Mouse (Mus musculus): ENCODE measurements around the gene Fcamr. TPM values are rescaled to one million over a fixed set of nuclear protein-coding genes. Genes with fewer than 3 reads are reported as not detected.

Gene Fcamr
- polyA plus RNA-seq, 1 experiment: 4.0 TPM

GRCm38 (mm10) chr1:130835161-130835936 lies 34.6 kb downstream of the Fcamr start:
- Histone ChIP-seq H3K4me1 (ENCODE audit: control insufficient read depth, insufficient read depth, low read length) (peaks cover 46% of the 10 kb centered on the region), H3K36me3 (ENCODE audit: control insufficient read depth, insufficient read depth, low read length) (no peaks in the 10 kb centered on the region), H3K27ac (ENCODE audit: insufficient read depth, low read depth, low read length) (peak overlapping the region; percentile 98), H3K4me3 (ENCODE audit: insufficient read depth, low read depth, low read length) (no peak overlapping the region), H3K27me3 (replicated peaks; ENCODE audit: control insufficient read depth, insufficient read depth, low read length) (no peaks in the 10 kb centered on the region)
- peak; percentile 88 for DNase-seq
- TF ChIP-seq POLR2A (IDR thresholded peaks at IDR 0.05; ENCODE audit: low read depth, low read length) (no peak), CTCF (conservative IDR thresholded peaks at IDR 0.05; ENCODE audit: insufficient read depth, insufficient read length, low read depth, low read length) (no peak)
- 41% methylated on average over 6 of the region's 6 CpGs for WGBS

- DNase-seq: peak; percentile 83
- H3K27ac ChIP-seq (ENCODE audit: insufficient read depth, low read depth, low read length): no peak overlapping the region
Observed at GRCm38 (mm10) chr1:130838288-130838687, 37.6 kb downstream of the Fcamr start.

GRCm38 (mm10) chr1:130840599-130841379 lies 40.1 kb downstream of the Fcamr start:
- Histone ChIP-seq H3K36me3 (ENCODE audit: control insufficient read depth, insufficient read depth, low read length) (no peaks in the 10 kb centered on the region), H3K4me1 (ENCODE audit: control insufficient read depth, insufficient read depth, low read length) (peaks cover 25% of the 10 kb centered on the region), H3K27me3 (replicated peaks; ENCODE audit: control insufficient read depth, insufficient read depth, low read length) (no peaks in the 10 kb centered on the region), H3K27ac (ENCODE audit: insufficient read depth, low read depth, low read length) (peak overlapping the region; percentile 94), H3K4me3 (ENCODE audit: insufficient read depth, low read depth, low read length) (no peak overlapping the region)
- TF ChIP-seq CTCF (conservative IDR thresholded peaks at IDR 0.05; ENCODE audit: insufficient read depth, insufficient read length, low read depth, low read length): no peak
- no peak for TF ChIP-seq POLR2A (IDR thresholded peaks at IDR 0.05; ENCODE audit: low read depth, low read length)
- peak; percentile 83 for DNase-seq
- WGBS: 33% methylated on average over 8 of the region's 8 CpGs

More at GRCm38 (mm10) chr1:130838288-130838687, 37.6 kb downstream of the Fcamr start:
- 46% methylated on average over 6 of the region's 6 CpGs for WGBS
- no peaks in the 10 kb centered on the region for H3K36me3 ChIP-seq (ENCODE audit: control insufficient read depth, insufficient read depth, low read length)
- H3K27me3 ChIP-seq (replicated peaks; ENCODE audit: control insufficient read depth, insufficient read depth, low read length): no peaks in the 10 kb centered on the region
- H3K4me1 ChIP-seq (ENCODE audit: control insufficient read depth, insufficient read depth, low read length): peaks cover 37% of the 10 kb centered on the region
- H3K4me3 ChIP-seq (ENCODE audit: insufficient read depth, low read depth, low read length): no peak overlapping the region
- TF ChIP-seq CTCF (conservative IDR thresholded peaks at IDR 0.05; ENCODE audit: insufficient read depth, insufficient read length, low read depth, low read length) (no peak), POLR2A (IDR thresholded peaks at IDR 0.05; ENCODE audit: low read depth, low read length) (no peak)

- WGBS: 79% methylated on average over 7 of the region's 7 CpGs
- H3K4me1 ChIP-seq (ENCODE audit: control insufficient read depth, insufficient read depth, low read length): peaks cover 23% of the 10 kb centered on the region
- DNase-seq: no peak
- H3K36me3 ChIP-seq (ENCODE audit: control insufficient read depth, insufficient read depth, low read length): no peaks in the 10 kb centered on the region
- TF ChIP-seq CTCF (conservative IDR thresholded peaks at IDR 0.05; ENCODE audit: insufficient read depth, insufficient read length, low read depth, low read length) (no peak), POLR2A (IDR thresholded peaks at IDR 0.05; ENCODE audit: low read depth, low read length) (no peak)
- no peaks in the 10 kb centered on the region for H3K27me3 ChIP-seq (replicated peaks; ENCODE audit: control insufficient read depth, insufficient read depth, low read length)
- peak overlapping the region; percentile 51 for H3K27ac ChIP-seq (ENCODE audit: insufficient read depth, low read depth, low read length)
- H3K4me3 ChIP-seq (ENCODE audit: insufficient read depth, low read depth, low read length): no peak overlapping the region
Observed at GRCm38 (mm10) chr1:130841621-130842020, 40.9 kb downstream of the Fcamr start.

GRCm38 (mm10) chr1:130844516-130844915 lies 43.8 kb downstream of the Fcamr start:
- Histone ChIP-seq H3K36me3 (ENCODE audit: control insufficient read depth, insufficient read depth, low read length) (no peaks in the 10 kb centered on the region), H3K4me1 (ENCODE audit: control insufficient read depth, insufficient read depth, low read length) (peaks cover 15% of the 10 kb centered on the region), H3K27ac (ENCODE audit: insufficient read depth, low read depth, low read length) (no peak overlapping the region), H3K4me3 (ENCODE audit: insufficient read depth, low read depth, low read length) (no peak overlapping the region), H3K27me3 (replicated peaks; ENCODE audit: control insufficient read depth, insufficient read depth, low read length) (no peaks in the 10 kb centered on the region)
- DNase-seq: no peak
- TF ChIP-seq POLR2A (IDR thresholded peaks at IDR 0.05; ENCODE audit: low read depth, low read length): no peak
- TF ChIP-seq CTCF (conservative IDR thresholded peaks at IDR 0.05; ENCODE audit: insufficient read depth, insufficient read length, low read depth, low read length): no peak
- 92% methylated on average over 7 of the region's 7 CpGs for WGBS

GRCm38 (mm10) chr1:130849530-130850214 lies 49.0 kb downstream of the Fcamr start:
- 90% methylated on average over 10 of the region's 10 CpGs for WGBS
- H3K27me3 ChIP-seq (replicated peaks; ENCODE audit: control insufficient read depth, insufficient read depth, low read length): no peaks in the 10 kb centered on the region
- no peaks in the 10 kb centered on the region for H3K36me3 ChIP-seq (ENCODE audit: control insufficient read depth, insufficient read depth, low read length)
- H3K4me1 ChIP-seq (ENCODE audit: control insufficient read depth, insufficient read depth, low read length): no peaks in the 10 kb centered on the region; the same call in 1 of the 2 replicates
- H3K27ac ChIP-seq (ENCODE audit: insufficient read depth, low read depth, low read length): no peak overlapping the region
- no peak for TF ChIP-seq CTCF (conservative IDR thresholded peaks at IDR 0.05; ENCODE audit: insufficient read depth, insufficient read length, low read depth, low read length)
- TF ChIP-seq POLR2A (IDR thresholded peaks at IDR 0.05; ENCODE audit: low read depth, low read length): no peak
- DNase-seq: no peak
- no peak overlapping the region for H3K4me3 ChIP-seq (ENCODE audit: insufficient read depth, low read depth, low read length)
